Mouse (Mus musculus): ENCODE measurements around the gene Frs2. TPM values are rescaled to one million over a fixed set of nuclear protein-coding genes. Genes with fewer than 3 reads are reported as not detected.

Gene Frs2
- total RNA-seq, 2 experiments from 2014 or later: 28.3 to 29.3 TPM

Other genes with a start within 250 kb of the Frs2 start
- 10 to 100 TPM; 43.8 to 47.5 TPM for gene Rab3ip, start 197.8 kb downstream of the Frs2 start, total RNA-seq (2021)
- gene Gm10271, start 175.9 kb downstream of the Frs2 start, total RNA-seq (2021): not detected
- under 1 TPM; 0.20 to 0.40 TPM for gene Best3, start 162.2 kb downstream of the Frs2 start, total RNA-seq (2021)
- not detected for gene Lrrc10, start 103.2 kb downstream of the Frs2 start, total RNA-seq (2021)
- gene Cct2, start 84.7 kb downstream of the Frs2 start, total RNA-seq (2021): 100 to 1,000 TPM; 186 to 187 TPM
- gene Yeats4, start 76.0 kb upstream of the Frs2 start, total RNA-seq (2021): 10 to 100 TPM; 56.6 to 61.7 TPM
- gene 9530003J23Rik, start 90.2 kb upstream of the Frs2 start, total RNA-seq (2021): not detected
- 1 to 10 TPM; 7.2 to 8.3 TPM for gene Lyz2, start 133.8 kb upstream of the Frs2 start, total RNA-seq (2021)
- 1 to 10 TPM in 1 of 2 experiments, under 1 TPM in 1; 0.93 to 1.4 TPM for gene Lyz1, start 144.3 kb upstream of the Frs2 start, total RNA-seq (2021)
- gene Cpsf6, start 231.5 kb upstream of the Frs2 start, total RNA-seq (2021): 100 to 1,000 TPM; 102 TPM

Data from left cerebral cortex, postnatal 14 days (tissue).